Mouse (Mus musculus) large intestine, adult 2 months (tissue): ENCODE measurements around the gene Smarcad1. TPM values are rescaled to one million over a fixed set of nuclear protein-coding genes. Genes with fewer than 3 reads are reported as not detected.
A peak's percentile ranks its signal among the peaks of the same experiment; 100 is the strongest.
"Not testable (repeated sequence)": the region's sequence is repeated elsewhere in the genome, so short reads cannot be mapped to it uniquely, and the experiment has no call there.

Experiments
- DNase-seq: peaks from one replicate; pipeline ENCODE4 v3.0.0-alpha.2; 2012; ENCODE audit warnings: low read depth, low spot score
- WGBS: fragments of 180-500 bp; shearing (Covaris S2); methylation state at CpG from one replicate; pipeline ENCODE4 v1.1.7; 2018; 5-methylcytosine and 5-hydroxymethylcytosine counted together
- polyA plus RNA-seq: library from polyadenylated mRNA; depleted of rRNA; stranded (reverse); fragments of >200 nt; gene quantifications from 2 replicates; pipeline ENCODE4 v1.2.3, GENCODE M21; 2012; rRNA removed

Gene Smarcad1
- polyA plus RNA-seq: 12.4 and 12.7 TPM in 2 replicates

- DNase-seq: peak; percentile 83
- under 1% methylated on average over 81 of the region's 81 CpGs for WGBS
Measured at GRCm38 (mm10) chr6:65042491-65043171, at the start of gene Smarcad1. Gene Smarcad1 (plus strand): TSS chr6:65042583.

GRCm38 (mm10) chr6:64996824-64997421, 45.5 kb upstream of the Smarcad1 start:
- DNase-seq: no peak
- WGBS: 33% methylated on average over 13 of the region's 13 CpGs

GRCm38 (mm10) chr6:64997805-64998204, 44.6 kb upstream of the Smarcad1 start:
- no peak for DNase-seq
- WGBS: 87% methylated on average over 2 of the region's 2 CpGs

- DNase-seq: not testable (repeated sequence)
- 77% methylated on average over 5 of the region's 5 CpGs for WGBS
Measured at GRCm38 (mm10) chr6:65000757-65001156, 41.6 kb upstream of the Smarcad1 start.

GRCm38 (mm10) chr6:65002196-65002595, 40.2 kb upstream of the Smarcad1 start:
- WGBS: 60% methylated on average over 3 of the region's 3 CpGs
- no peak for DNase-seq

- no peak for DNase-seq
- 5% methylated on average over 5 of the region's 5 CpGs for WGBS
Measured at GRCm38 (mm10) chr6:65008836-65009235, 33.5 kb upstream of the Smarcad1 start.

- 88% methylated on average over 5 of the region's 5 CpGs for WGBS
- no peak for DNase-seq
Measured at GRCm38 (mm10) chr6:65011444-65011990, 30.9 kb upstream of the Smarcad1 start.

- whole genome bisulfite sequencing: 86% methylated on average over 2 of the region's 2 CpGs
- DNase-seq: no peak
Measured at GRCm38 (mm10) chr6:65012142-65012541, 30.2 kb upstream of the Smarcad1 start.

GRCm38 (mm10) chr6:65017566-65017965, 24.8 kb upstream of the Smarcad1 start:
- WGBS: 94% methylated on average over 10 of the region's 10 CpGs
- DNase-seq: no peak

GRCm38 (mm10) chr6:65018966-65019365, 23.4 kb upstream of the Smarcad1 start:
- WGBS: 83% methylated on average over 5 of the region's 5 CpGs
- DNase-seq: not testable (repeated sequence)

GRCm38 (mm10) chr6:65021883-65022282, 20.5 kb upstream of the Smarcad1 start:
- no peak for DNase-seq
- WGBS: 13% methylated on average over 4 of the region's 4 CpGs

GRCm38 (mm10) chr6:65023053-65023452, 19.3 kb upstream of the Smarcad1 start:
- DNase-seq: no peak
- WGBS: 60% methylated on average over 6 of the region's 6 CpGs

GRCm38 (mm10) chr6:65024668-65025067, 17.7 kb upstream of the Smarcad1 start:
- no peak for DNase-seq
- 37% methylated on average over 2 of the region's 2 CpGs for WGBS

GRCm38 (mm10) chr6:65025130-65025529, 17.3 kb upstream of the Smarcad1 start:
- no peak for DNase-seq
- WGBS: 91% methylated on average over 4 of the region's 4 CpGs

- WGBS: 89% methylated on average over 2 of the region's 2 CpGs
- DNase-seq: no peak
Measured at GRCm38 (mm10) chr6:65034661-65035060, 7.7 kb upstream of the Smarcad1 start.

- no peak for DNase-seq
- 84% methylated on average over 2 of the region's 2 CpGs for WGBS
Measured at GRCm38 (mm10) chr6:65035469-65035868, 6.9 kb upstream of the Smarcad1 start.

GRCm38 (mm10) chr6:65041932-65042331, 451 bp upstream of the Smarcad1 start:
- 27% methylated on average over 10 of the region's 10 CpGs for WGBS

GRCm38 (mm10) chr6:65043241-65043640, 858 bp downstream of the Smarcad1 start:
- WGBS: 2% methylated on average over 7 of the region's 7 CpGs
- no peak for DNase-seq

More at GRCm38 (mm10) chr6:65041932-65042331, 451 bp upstream of the Smarcad1 start:
- DNase-seq: no peak

- DNase-seq: no peak
- 92% methylated on average over 4 of the region's 4 CpGs for WGBS
Measured at GRCm38 (mm10) chr6:65049100-65049499, 6.7 kb downstream of the Smarcad1 start.

GRCm38 (mm10) chr6:65056620-65057019, 14.2 kb downstream of the Smarcad1 start:
- no peak for DNase-seq
- 90% methylated on average over 5 of the region's 5 CpGs for WGBS

- DNase-seq: not testable (repeated sequence)
- 75% methylated on average over 4 of the region's 4 CpGs for WGBS
Measured at GRCm38 (mm10) chr6:65057137-65057536, 14.8 kb downstream of the Smarcad1 start.
